20 mouse cellular contexts compared by ENCODE assay signal in the genomic region with DNA sequence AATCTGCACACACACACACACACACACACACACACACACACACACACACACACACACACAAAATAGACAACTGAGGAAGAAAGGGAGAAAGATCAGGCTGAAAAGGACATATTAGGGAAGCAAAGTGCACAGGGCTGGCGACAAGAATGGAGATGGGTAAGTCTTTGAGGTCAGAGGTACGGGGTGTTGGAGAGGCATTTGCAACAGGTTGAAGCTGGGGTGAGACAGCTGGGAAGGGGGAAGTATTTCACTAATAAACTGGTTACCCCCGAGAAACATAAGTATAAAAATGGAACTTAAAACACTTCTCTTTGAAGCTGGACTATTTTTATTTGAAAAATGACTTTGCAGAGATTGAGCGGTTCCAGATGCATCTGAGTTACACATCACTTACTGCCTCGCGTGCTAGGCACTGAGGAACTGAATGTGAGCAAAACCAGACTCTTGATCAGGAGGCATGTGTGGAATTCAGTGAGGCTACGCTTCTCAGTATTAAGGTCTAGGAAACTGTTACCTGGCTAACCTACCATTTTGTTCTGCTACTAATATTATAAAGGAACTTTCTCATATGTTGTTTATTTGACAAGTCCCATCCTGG. TPM values are rescaled to one million over a fixed set of nuclear protein-coding genes. Genes with fewer than 3 reads are reported as not detected.
"Had no signal": no experiment of that assay in that cellular context is flagged by ENCODE, and none has a peak within 500 bp of the region (broad histone marks: within the 10 kb centered on the region; RNA-seq: fewer than 3 reads in every experiment).

No protein-coding gene starts in this region.

- H3K27ac ChIP-seq: lung, embryonic 15.5 days; macrophage; midbrain, embryonic 10.5 days; midbrain, embryonic 12.5 days; neural tube, embryonic 12.5 days had no signal

- H3K9ac ChIP-seq: liver, postnatal 0 days; lung, embryonic 15.5 days; midbrain, embryonic 12.5 days; neural tube, embryonic 12.5 days had no signal

- ATAC-seq: liver, postnatal 0 days; lung, postnatal 0 days; midbrain, embryonic 16.5 days had no signal

- H3K4me2 ChIP-seq: lung, embryonic 15.5 days; midbrain, embryonic 12.5 days; neural tube, embryonic 12.5 days had no signal

- H3K4me1 ChIP-seq: lung, embryonic 15.5 days; midbrain, embryonic 10.5 days; midbrain, embryonic 12.5 days; neural tube, embryonic 12.5 days had no signal

- H3K9me3 ChIP-seq: lung, embryonic 15.5 days; midbrain, embryonic 10.5 days; midbrain, embryonic 12.5 days; neural tube, embryonic 12.5 days had no signal

- H3K36me3 ChIP-seq: lung, embryonic 15.5 days; midbrain, embryonic 10.5 days; midbrain, embryonic 12.5 days; neural tube, embryonic 12.5 days had no signal

- DNase-seq: liver, postnatal 0 days; lung, adult 2 months; lung, postnatal 14 days; lung, postnatal 36 days; midbrain, embryonic 14.5 days; right cerebral cortex, postnatal 14 days; right cerebral cortex, postnatal 4 days; spleen, adult 18-20 months; thymus, adult 18-20 months; thymus, postnatal 14 days; thymus, postnatal 4 days had no signal

- H3K27me3 ChIP-seq: lung, embryonic 15.5 days; megakaryocyte, embryonic 14.5 days; midbrain, embryonic 12.5 days; neural tube, embryonic 12.5 days had no signal

- H3K4me3 ChIP-seq: lung, embryonic 15.5 days; megakaryocyte, embryonic 14.5 days; midbrain, embryonic 10.5 days; midbrain, embryonic 12.5 days; neural tube, embryonic 12.5 days had no signal

RNA-seq across cellular contexts. Expression of a gene that starts 17.2 kb away (rescaled TPM):
- polyA plus RNA-seq: liver, postnatal 0 days; macrophage; midbrain, embryonic 12.5 days; midbrain, embryonic 14.5 days; midbrain, embryonic 16.5 days; neural tube, embryonic 12.5 days; neural tube, embryonic 14.5 days had no signal
